Mouse (Mus musculus) heart, postnatal 25 days (tissue): ENCODE measurements around the gene Spr. TPM values are rescaled to one million over a fixed set of nuclear protein-coding genes. Genes with fewer than 3 reads are reported as not detected.
"Not testable (repeated sequence)": the region's sequence is repeated elsewhere in the genome, so short reads cannot be mapped to it uniquely, and the experiment has no call there.

ENCODE experiments used
- DNase-seq: peaks from one replicate; pipeline ENCODE4 v3.0.0; 2022; ENCODE audit warnings: low spot score
- intact Hi-C: fragments of 180-260 bp; cut with DNase I; formaldehyde crosslinking; loops from one replicate; pipeline ENCODE4 v1.15.1; 2025
- total RNA-seq, 2 experiments: library from RNA; stranded (reverse); gene quantifications; 2 replicates each; pipeline ENCODE4 v1.2.3; 2021

Spr gene
- total RNA-seq, 2 experiments from 2014 or later: 73.5 to 76.8 TPM

DNA sequence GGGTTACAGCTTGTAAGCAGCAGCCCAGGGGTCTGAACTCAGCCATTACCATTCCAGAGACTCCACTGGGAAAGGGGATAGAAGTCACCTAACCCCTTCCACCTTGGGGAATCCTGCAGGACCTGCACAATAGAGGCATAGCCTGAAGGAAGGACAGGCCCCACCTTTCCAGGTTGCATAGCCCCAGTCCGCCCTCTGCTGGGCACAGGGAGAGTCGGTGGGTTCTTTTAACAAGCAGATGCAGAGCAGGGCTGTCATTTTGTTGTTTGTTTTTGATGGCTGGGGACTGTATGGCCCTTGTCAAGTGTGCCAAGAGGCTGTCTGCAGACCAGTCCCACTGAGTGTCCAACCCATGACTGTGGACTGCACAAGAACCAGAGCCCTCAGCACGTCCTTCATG lies 4.8 kb downstream of the Spr start:
- DNase-seq, intact Hi-C loops: not testable (repeated sequence)

DNA sequence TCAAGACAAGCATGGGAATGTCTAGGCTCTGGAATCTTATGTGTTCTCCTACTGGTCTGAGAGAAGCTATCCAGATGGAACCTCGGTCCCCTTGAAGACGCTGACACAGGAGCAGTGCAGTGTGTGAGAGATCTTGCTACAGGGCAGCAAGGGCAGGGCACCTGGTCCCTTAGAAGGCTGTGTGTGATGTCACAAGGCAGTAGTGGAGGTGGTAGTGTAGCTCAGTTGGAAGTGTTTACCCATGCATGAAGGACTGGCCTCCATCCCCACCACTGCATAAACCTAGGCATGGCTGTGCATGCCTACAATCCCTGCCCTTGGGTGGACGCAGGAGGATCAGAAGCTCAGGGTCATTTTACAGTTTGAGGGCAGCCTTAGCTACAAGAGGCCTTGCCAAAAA lies 5.3 kb downstream of the Spr start:
- intact Hi-C loops, DNase-seq: not testable (repeated sequence)

GRCm38 (mm10) chr6:85131673-85132072 lies 5.9 kb downstream of the Spr start:
- DNase-seq: no peak
- intact Hi-C loops: loop anchor here (2.0 kb wide), 1 partner anchor 93 kb away; no protein-coding TSS in a partner anchor

- intact Hi-C loops: loop anchor here (2.0 kb wide), 1 partner anchor 81 kb away; no protein-coding TSS in a partner anchor
- DNase-seq: not testable (repeated sequence)
Observed at GRCm38 (mm10) chr6:85117545-85118511, 19.7 kb downstream of the Spr start.

GRCm38 (mm10) chr6:85105033-85105615 lies 32.4 kb downstream of the Spr start:
- intact Hi-C loops: loop anchor here (10.0 kb wide), 1 partner anchor 940 kb away; no protein-coding TSS in a partner anchor

DNA sequence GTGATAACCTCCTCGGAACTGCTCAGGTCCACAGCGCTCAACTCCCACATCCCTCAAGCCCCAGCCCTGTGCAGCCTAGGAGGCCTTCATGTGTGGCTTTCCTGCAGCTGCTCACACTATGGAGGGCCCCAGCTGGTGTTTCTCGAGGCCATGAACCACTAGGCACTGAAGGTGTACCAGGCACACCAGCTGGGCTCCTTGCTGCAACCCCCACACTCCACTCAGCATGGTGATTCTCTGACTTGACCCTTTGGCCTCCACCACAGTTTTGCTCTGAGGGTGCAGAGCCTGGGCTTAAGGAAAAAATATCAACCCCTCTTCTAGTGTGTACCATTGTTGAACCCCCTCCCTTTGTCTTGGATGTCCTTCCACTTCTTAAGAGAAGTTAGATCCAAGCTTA lies 34.2 kb downstream of the Spr start:
- intact Hi-C loops: loop anchor here (10.0 kb wide), 1 partner anchor 939 kb away; no protein-coding TSS in a partner anchor
- DNase-seq: no peak

More at GRCm38 (mm10) chr6:85105033-85105615, 32.4 kb downstream of the Spr start:
- DNase-seq: no peak

DNA sequence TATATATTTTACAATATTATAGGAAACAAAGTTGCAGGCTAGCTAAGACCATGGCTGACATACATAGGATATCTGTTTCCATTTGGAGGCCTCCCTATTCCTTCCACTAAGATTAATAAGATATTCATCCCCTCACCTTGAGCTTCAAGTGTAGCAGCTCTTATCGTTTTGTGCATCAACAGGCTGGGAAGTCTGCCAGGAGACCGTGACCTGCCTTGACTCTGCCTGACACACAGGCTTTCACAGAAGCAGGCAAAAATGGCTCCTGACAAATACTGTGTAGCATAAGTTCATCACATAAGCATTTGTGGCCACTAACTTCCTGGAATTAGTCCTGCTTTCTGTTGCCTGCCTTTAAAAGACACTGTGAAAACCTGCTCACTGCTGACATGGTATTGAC lies 41.1 kb downstream of the Spr start:
- intact Hi-C loops: no loop called here
- DNase-seq: no peak

DNA sequence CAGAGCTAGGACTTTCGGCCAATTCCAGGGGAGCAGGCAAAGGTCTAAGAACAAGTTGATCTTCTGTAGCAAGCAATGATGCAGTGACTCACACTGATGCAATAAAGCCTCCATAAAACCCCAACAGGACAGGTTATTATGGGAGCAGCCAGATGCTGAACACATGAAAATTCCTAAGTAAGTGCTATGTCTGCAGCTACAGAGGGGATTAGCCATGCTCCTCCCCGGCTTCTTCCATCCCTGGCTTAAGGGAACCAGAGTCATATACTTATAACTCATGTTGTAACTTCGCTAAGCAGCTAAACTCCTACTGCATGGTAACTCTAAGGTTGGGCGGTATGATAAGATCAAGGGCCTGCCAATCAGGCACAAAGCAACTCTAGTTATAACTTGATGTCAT lies 50.1 kb downstream of the Spr start:
- DNase-seq: no peak
- intact Hi-C loops: no loop called here

- DNase-seq: no peak
- intact Hi-C loops: no loop called here
Observed at GRCm38 (mm10) chr6:85086645-85087044, 50.9 kb downstream of the Spr start.

Other genes starting within 250 kb of the Spr start
- 10 to 100 TPM; 17.4 to 18.5 TPM for gene Exoc6b, start 68.3 kb downstream of the Spr start, total RNA-seq
- gene Emx1, start 49.7 kb upstream of the Spr start, total RNA-seq: not detected
- gene Sfxn5, start 195.7 kb upstream of the Spr start, total RNA-seq: 1 to 10 TPM; 4.6 to 4.8 TPM
- gene Rab11fip5, start 236.9 kb upstream of the Spr start, total RNA-seq: 10 to 100 TPM; 59.9 to 68.6 TPM